ENCODE assay signal across 8 mouse cellular contexts in the genomic region with DNA sequence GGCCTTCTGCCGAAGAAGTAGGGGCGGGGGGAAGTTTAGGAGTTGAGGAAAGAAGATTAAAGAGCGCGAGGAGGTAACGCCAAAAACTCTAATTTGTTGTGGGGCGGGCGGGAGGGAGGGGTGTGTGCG. TPM values are rescaled to one million over a fixed set of nuclear protein-coding genes. Genes with fewer than 3 reads are reported as not detected.
A peak's percentile ranks its signal among the peaks of the same experiment; 100 is the strongest.
DNase-seq lines count a peak whose midpoint lies in the region; ATAC-seq and TF ChIP-seq lines count a peak whose summit lies in the region.

A gene (plus strand): TSS at position 30 of the 129 bp plus-strand sequence.

- H3K4me3 ChIP-seq in lung, adult 2 months (replicated peaks; ENCODE audit: extremely low read depth, low read depth, low read length): peak within 1 kb of the TSS; percentile 96
- peak within 1 kb of the TSS; percentile 71 for H3K4me3 ChIP-seq in heart, embryonic 13.5 days
- peak within 1 kb of the TSS; percentile 99 for H3K4me3 ChIP-seq in olfactory bulb, adult 2 months (ENCODE audit: insufficient read depth, low read depth, low read length)

- no peaks in the 10 kb centered on the region for H3K36me3 ChIP-seq in heart, embryonic 13.5 days

- TF ChIP-seq CTCF in lung, adult 2 months (IDR thresholded peaks at IDR 0.05; ENCODE audit: insufficient read depth, low read length): no peak
- TF ChIP-seq CTCF in olfactory bulb, adult 2 months (IDR thresholded peaks at IDR 0.05; ENCODE audit: insufficient read depth, low read depth, low read length): no peak

- 0% methylated on average over 7 of the region's 8 CpGs for WGBS in lung, adult 2 months
- WGBS in heart, embryonic 13.5 days: 0% methylated on average over 5 of the region's 8 CpGs
- WGBS in olfactory bulb, adult 2 months: 0% methylated on average over 8 of the region's 8 CpGs

- peak within 1 kb of the TSS; percentile 75 for H3K4me2 ChIP-seq in heart, embryonic 13.5 days

- H3K9ac ChIP-seq in heart, embryonic 13.5 days: peak within 1 kb of the TSS; percentile 90

- no peaks in the 10 kb centered on the region for H3K9me3 ChIP-seq in heart, embryonic 13.5 days

- intact Hi-C loops in left cerebral cortex, postnatal 25 days (cut with DNase I): no loop called here

- peak within 1 kb of the TSS; percentile 99 for H3K27ac ChIP-seq in heart, embryonic 13.5 days (replicated peaks)
- peak within 1 kb of the TSS; percentile 100 for H3K27ac ChIP-seq in olfactory bulb, adult 2 months (ENCODE audit: insufficient read depth, low read depth, low read length)

- no peaks in the 10 kb centered on the region; the same call in 1 of the 2 replicates for H3K4me1 ChIP-seq in lung, adult 2 months (ENCODE audit: control insufficient read depth, insufficient read depth, low read length)
- peaks cover 16% of the 10 kb centered on the region; the same call in 1 of the 2 replicates for H3K4me1 ChIP-seq in heart, embryonic 13.5 days
- peaks cover 2% of the 10 kb centered on the region; the same call in 1 of the 2 replicates for H3K4me1 ChIP-seq in olfactory bulb, adult 2 months (ENCODE audit: control insufficient read depth, insufficient read depth, low read length)

- DNase-seq in lung, adult 2 months: no peak
- no peak for DNase-seq in lung, postnatal 10 days
- DNase-seq in left cerebral cortex, postnatal 25 days (ENCODE audit: low spot score in 2 of 2): no peak
- no peak for DNase-seq in embryo, embryonic 9.5 days (ENCODE audit: extremely low spot score)
- DNase-seq in cerebellum, adult 9-10 months: no peak

- H3K27me3 ChIP-seq in heart, embryonic 13.5 days (replicated peaks): no peaks in the 10 kb centered on the region

- ATAC-seq in common myeloid progenitor, adult 5-6 weeks (replicated peaks; ENCODE audit: low read depth, poor library complexity, severe bottlenecking): no peak
- no peak for ATAC-seq in heart, embryonic 13.5 days (ENCODE audit: extremely low read depth, insufficient number of reproducible peaks, low FRiP score, low TSS enrichment)

- no peak for TF ChIP-seq POLR2A in lung, adult 2 months (IDR thresholded peaks at IDR 0.05; ENCODE audit: borderline replicate concordance, extremely low read depth, low read depth, low read length)
- TF ChIP-seq POLR2A in olfactory bulb, adult 2 months (IDR thresholded peaks at IDR 0.05; ENCODE audit: insufficient read depth, low read depth, low read length): no peak

RNA-seq across cellular contexts. Expression of the gene that starts here (rescaled TPM):
- 29.9 and 30.7 TPM in 2 replicates for polyA plus RNA-seq in lung, adult 2 months (2012; rRNA removed)
- total RNA-seq in common myeloid progenitor, adult 5-6 weeks (2017): 20.8 and 29.6 TPM in 2 replicates
- 30.9 and 33.5 TPM in 2 replicates for polyA plus RNA-seq in heart, embryonic 13.5 days (2015; fragmentation: Nextera tagmentation; extraction: Ambion mirVana)
- 10 to 100 TPM; 43.0 to 58.8 TPM for total RNA-seq in left cerebral cortex, postnatal 25 days (2021)
- polyA plus RNA-seq in olfactory bulb, adult 2 months (2012; ENCODE audit: insufficient read depth, insufficient read length, low replicate concordance, missing spikeins): 72.7 and 297 TPM in 2 replicates
